Mouse (Mus musculus): ENCODE measurements around the gene Prdm1. TPM values are rescaled to one million over a fixed set of nuclear protein-coding genes. Genes with fewer than 3 reads are reported as not detected.

The Prdm1 gene
- total RNA-seq, 2 experiments from 2014 or later = 2.8 to 4.3 TPM

DNA sequence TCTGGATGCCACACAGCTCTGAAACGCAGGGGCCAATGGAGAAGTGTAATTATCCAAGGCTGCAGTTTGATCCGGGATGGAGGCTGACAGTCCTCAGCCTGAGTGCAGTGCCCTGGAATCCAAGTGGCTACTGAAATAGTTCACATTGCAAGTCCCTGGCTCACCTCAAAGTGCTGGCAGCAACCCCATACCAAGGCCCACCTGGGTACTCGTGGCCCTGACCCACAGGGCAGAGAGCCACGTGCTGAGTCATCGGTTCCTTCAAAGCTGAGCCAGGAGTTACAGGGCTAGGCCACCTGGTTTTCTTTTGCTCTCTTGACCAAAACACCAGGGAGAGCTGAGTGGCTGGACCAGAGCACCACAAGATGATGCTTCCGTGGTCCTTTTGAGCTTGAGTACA lies 103.3 kb downstream of the Prdm1 start:
- DNase-seq (ENCODE audit: low spot score in 2 of 2) = no peak

DNA sequence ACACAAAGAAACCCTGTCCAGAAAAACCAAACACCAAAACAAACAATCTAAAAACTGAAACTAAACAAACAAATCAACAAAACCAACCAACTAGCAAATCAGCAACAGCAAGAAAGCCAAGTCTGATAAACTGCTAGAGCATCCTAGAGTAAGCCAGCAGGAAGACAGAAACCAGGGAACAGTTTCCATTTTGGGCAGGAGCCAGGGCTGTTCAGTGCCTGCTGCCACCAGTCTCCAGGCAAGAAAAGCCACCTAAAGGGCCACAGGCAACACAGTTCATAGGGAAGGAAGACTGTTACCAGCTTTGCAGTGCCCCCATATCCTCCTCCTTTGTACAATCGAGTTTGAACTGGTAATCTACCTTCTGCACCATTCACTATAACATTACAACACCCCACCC lies 106.4 kb downstream of the Prdm1 start:
- no peak for DNase-seq (ENCODE audit: low spot score in 2 of 2)

DNA sequence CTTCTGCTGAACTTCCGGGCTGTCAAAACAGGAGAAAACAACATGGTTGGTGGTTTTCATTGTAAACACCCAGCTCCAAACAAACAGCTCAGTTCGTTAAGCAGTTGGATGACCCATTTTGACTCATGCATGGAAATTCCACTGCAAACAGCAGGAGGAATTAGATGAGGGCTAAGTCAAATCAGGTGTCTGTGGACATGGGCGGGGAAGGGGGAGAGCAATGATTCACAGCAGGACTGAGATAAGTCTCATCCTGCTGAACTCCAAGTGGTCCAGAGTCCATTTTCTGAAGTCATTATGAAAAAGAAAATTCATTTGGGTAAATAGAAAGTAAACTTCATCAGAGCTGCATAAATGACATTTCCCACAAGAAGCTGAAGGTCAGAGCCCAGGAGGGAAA lies 108.1 kb downstream of the Prdm1 start:
- no peak for DNase-seq (ENCODE audit: low spot score in 2 of 2)

DNA sequence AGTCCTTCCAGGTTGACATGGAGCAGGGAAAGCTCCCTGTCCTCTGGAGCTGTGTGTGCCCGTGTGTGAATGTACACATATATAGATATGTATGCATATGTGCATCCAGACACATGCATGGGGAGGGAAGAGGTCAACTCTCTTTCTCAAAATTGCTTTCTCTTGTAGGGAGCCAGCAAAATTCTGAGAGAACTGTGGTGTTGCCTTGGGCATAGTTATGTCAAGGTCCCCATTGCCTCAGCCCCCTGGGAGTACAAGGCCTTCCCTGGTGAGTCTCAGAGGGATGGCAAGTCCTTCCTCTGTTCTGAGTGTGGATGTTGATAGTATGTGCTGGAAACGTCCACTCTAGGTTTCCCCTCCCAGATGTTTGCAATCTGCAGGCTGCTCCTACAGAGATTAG lies 109.4 kb downstream of the Prdm1 start:
- no peak for DNase-seq (ENCODE audit: low spot score in 2 of 2)

DNA sequence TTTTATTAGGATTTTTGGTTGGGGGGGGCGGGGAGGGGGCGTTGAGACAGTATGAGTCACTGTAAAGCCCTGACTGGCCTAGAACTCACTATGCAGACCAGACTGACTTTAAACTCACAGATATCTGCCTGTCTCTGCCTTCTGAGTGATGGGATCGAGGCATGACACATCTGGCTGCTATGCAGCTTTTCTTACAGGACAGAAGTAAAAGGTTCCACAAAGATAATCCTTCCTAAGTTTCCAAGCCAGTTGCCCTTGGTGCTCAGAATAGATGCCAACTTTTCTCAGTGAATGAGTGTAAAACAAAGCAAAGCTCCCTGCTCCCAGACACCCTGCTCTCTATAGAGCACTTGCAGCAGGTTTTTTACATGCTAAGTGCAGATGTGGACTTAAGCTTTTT lies 112.7 kb downstream of the Prdm1 start:
- no peak for DNase-seq (ENCODE audit: low spot score in 2 of 2)

DNA sequence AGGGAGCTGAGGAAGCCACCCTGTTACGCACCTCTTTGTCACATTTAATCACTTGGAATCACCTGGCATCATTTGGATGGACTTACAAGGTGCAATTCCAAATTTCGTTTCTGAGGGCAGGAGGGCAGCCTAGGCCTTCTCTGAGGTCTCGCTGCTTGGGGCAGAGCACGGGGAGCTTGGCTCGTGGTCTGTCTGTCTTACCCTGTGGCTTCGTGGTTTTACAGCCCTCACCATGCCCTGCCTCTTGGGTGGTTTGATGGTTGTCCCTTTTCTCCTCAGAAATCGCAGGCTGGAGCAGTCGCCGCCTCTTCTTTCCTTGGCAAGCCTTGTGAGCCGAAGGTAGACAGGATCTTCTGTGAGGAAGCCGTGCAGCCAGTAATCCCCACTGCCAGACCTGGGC lies 118.3 kb downstream of the Prdm1 start:
- no peak for DNase-seq (ENCODE audit: low spot score in 2 of 2)

DNA sequence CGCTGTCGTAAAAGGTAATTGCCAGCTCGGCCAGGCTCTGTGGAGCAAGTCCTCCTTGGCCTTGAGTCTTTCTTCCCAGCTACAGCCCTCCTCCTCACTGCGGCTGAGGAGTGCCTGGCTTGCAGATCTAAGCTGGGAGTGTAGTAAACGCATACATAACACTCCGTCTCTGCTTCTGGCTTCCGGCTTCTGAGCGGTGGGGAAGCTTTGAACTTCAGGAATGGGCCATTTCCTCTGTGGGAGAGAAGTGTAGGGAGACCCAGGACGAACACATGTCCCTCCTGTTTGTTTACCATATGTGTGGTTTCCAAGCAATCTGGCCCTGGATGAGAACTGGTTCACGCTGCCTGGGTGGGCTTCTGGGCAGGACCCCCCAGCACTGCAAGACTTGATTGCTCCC lies 119.2 kb downstream of the Prdm1 start:
- DNase-seq (ENCODE audit: low spot score in 2 of 2) = no peak

DNA sequence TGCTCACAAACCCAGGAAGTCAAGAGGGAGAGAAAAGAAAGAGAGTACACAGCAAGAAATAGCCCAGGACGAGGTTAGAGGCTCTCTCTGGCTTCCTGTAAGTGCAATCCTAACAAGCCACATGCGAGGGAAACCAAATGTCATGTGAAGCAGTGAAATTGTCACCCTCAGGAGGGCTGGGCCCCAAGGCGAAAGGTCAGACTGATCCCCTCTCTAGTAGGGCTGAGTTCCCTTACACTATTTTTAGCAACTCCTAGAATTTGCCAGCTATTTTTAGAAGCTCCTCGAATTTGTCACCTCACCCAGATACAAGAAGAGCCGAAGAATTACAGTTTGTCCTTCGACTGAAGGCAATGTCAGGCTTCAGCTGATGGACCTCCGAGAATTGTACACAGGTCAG lies 124.9 kb downstream of the Prdm1 start:
- DNase-seq (ENCODE audit: low spot score in 2 of 2) = no peak

DNA sequence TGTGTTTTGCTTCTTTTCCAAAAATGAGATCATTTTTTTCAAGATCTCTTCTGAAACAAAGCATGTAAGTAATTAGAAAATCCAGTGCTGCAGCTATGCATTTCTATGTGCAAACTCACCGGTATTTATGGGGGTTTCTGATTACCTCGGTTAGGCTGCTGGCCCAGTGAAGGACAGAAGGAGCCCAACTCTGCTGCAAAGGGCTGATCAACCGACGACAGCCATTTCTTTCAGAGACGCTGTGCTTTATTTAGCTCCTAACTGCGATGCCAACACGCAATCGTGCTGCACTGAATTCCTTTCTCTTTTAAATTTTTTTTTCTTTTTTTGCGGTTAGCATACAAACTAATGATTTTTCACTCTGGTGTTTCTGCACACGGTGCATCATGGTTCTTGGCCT lies 126.7 kb downstream of the Prdm1 start:
- DNase-seq (ENCODE audit: low spot score in 2 of 2) = no peak

DNA sequence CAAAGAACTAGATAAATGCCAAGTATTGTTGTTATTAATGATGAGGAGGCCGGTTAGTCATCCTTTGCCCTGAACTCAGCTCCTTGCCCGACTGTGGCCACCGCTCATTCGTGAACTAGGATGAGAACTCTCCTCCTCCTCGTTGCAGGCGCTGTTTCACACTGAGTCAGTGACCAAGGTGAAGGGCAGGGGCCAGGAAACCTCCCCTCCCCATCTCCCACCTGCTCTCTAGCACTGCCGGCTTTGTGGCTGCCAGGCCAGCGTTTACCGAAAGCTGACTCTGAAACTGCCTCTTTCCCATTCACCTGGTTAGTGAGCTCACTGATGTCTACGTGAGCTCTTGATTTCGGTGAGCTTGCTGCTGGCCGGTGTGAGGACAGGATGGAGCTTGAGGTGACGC lies 127.7 kb downstream of the Prdm1 start:
- DNase-seq (ENCODE audit: low spot score in 2 of 2) = no peak

DNA sequence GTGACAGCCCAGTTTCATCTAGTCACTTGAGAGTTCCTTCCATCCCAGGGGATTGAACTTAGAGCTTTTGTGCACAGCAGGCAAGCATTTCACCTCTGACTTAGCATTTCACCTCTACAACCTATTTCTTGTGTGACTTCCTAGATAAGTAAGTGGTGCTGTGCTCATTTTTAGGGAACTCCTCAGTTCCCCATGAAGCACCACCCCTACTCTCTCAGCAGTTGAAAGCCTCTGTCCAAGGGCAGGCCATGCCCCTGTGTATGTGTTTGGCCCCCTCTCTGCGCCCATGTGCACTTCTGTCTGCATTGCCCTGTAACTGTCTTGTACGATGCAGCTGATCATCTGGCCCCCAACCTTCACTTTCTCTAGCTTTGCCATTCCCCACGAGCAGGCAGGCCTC lies 128.2 kb downstream of the Prdm1 start:
- no peak for DNase-seq (ENCODE audit: low spot score in 2 of 2)

DNA sequence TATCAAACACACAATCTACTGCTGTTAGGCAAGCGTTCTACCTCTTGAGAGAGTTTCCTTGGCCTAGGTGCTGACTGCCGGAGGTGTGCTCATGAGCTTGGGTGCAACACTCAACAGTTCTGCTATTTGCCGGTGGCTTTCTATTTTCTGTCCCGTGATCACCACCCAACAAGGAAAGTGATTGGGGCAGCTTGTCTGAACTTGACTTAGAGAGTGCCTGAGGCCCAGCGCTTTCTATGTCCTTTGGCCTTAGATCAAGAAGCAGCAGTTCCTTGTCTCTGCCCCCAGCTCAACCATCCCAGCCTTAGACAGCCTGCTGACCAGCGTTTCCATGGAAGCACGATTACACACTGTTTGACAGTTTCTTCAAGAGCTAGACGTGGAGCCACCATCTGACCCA lies 135.4 kb downstream of the Prdm1 start:
- no peak for DNase-seq (ENCODE audit: low spot score in 2 of 2)

DNA sequence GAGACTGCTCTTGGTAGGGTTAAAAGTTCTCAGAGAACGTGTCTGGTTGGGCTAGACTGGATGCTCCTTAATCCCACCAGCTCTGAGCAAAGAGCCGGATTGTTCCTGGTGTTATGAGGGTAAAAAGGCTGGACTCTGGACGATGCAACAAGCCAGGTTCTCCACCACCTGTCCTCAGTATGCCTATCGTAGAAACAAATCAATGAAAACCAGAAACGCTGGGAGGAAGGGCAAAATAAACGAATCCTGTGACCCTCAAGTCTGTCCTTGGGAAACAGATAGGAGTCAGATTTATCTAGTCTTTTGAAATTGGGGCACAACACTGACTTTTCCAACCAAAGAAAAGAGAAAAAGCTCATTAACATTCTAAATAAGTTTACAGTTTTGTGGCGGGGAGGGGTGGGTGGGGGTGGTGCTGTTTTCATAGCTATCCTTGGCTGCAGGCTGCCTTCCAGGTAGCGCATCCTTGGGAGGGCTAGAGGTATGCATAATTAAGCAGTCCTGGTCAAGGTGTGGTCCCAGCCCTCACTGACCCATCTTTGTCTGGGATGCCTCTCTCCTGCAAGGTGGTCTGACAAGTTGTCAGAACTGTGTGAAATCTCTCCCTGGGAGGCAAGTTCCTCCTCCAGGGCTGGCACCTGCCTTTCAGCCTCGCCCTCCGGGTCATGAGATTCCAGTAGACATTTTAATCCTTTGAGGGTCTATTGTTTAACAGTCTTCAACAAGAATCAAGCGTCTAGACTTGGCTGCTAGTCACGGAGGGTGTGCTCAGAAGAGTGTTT lies 136.6 kb downstream of the Prdm1 start:
- DNase-seq (ENCODE audit: low spot score in 2 of 2) = no peak

DNA sequence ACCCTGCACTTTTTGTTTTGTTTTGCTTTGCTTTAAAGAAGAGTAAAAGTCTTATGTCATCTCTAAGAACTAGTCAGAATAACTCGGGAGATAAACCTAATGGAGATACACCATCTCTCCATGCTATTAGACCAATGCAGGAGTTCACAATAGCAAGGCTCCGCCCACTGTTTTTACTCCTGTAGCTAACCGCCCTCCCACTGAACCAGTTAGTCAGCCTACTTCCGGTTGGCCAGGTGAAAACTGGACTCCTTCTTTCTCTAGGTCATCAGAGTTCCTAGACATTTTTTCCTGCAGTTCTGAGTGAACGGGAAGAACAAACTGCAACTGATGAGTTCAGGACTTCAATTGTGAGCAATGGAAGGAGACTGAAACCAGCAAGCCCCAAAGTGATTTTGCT lies 138.0 kb downstream of the Prdm1 start:
- DNase-seq (ENCODE audit: low spot score in 2 of 2) = no peak

DNA sequence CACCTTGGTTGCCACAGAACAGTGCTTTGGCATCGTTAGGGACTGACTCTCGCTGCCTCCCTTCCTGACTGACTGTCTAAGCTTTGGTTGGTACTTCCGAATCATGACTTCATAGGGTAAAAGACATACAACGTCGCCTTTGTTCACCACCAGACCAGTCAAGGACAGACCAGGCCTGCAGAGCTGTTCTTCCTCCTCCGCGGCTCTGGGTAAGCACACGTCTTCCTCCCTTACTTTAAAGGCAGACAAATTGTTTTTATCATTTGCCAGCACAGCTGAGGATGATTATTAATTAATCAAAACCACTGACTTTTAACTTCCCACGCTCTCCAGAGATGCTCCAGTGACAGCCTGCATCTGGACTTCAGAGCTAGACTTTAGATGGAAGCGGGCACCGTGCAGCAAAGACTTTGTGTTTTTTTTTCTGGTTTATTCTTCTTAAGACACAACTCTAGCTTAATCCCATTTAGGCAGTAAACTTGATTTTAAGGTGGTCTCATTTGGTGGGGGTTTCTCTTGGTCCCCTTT lies 139.5 kb downstream of the Prdm1 start:
- no peak for DNase-seq (ENCODE audit: low spot score in 2 of 2)

All from adrenal gland, postnatal 4 days (tissue).